Mouse (Mus musculus): Measurements from ENCODE around the gene 1700001C02Rik. TPM values are rescaled to one million over a fixed set of nuclear protein-coding genes. Genes with fewer than 3 reads are reported as not detected.

1700001C02Rik gene
- polyA plus RNA-seq, 1 experiment from 2014 or later, result not detected

GRCm38 (mm10) chr5:30485136-30485535, 19.3 kb downstream of the 1700001C02Rik start:
- no peak for TF ChIP-seq CTCF (IDR thresholded peaks at IDR 0.05; ENCODE audit: low read depth)
- Histone ChIP-seq H3K27ac (ENCODE audit: low read depth, low read length) (no peak overlapping the region), H3K4me3 (ENCODE audit: low read depth, low read length) (no peak overlapping the region), H3K4me1 (replicated peaks; ENCODE audit: control insufficient read depth, insufficient read depth, low read length) (no peaks in the 10 kb centered on the region), H3K36me3 (ENCODE audit: control insufficient read depth, insufficient read depth) (no peaks in the 10 kb centered on the region), H3K4me2 (replicated peaks; ENCODE audit: low read depth) (no peak overlapping the region), H3K9ac (ENCODE audit: low read depth, low read length) (no peak overlapping the region), H3K9me3 (ENCODE audit: control insufficient read depth) (no peaks in the 10 kb centered on the region), H3K27me3 (replicated peaks; ENCODE audit: control insufficient read depth, insufficient read depth, low read length) (no peaks in the 10 kb centered on the region)
- whole genome bisulfite sequencing, result 53% methylated on average over 6 of the region's 6 CpGs
- ATAC-seq, result no peak

GRCm38 (mm10) chr5:30490215-30490614, 24.4 kb downstream of the 1700001C02Rik start:
- Histone ChIP-seq H3K27ac (ENCODE audit: low read depth, low read length) (no peak overlapping the region), H3K4me1 (replicated peaks; ENCODE audit: control insufficient read depth, insufficient read depth, low read length) (no peaks in the 10 kb centered on the region), H3K9ac (ENCODE audit: low read depth, low read length) (no peak overlapping the region), H3K4me2 (replicated peaks; ENCODE audit: low read depth) (no peak overlapping the region), H3K36me3 (ENCODE audit: control insufficient read depth, insufficient read depth) (no peaks in the 10 kb centered on the region), H3K9me3 (ENCODE audit: control insufficient read depth) (no peaks in the 10 kb centered on the region), H3K4me3 (ENCODE audit: low read depth, low read length) (no peak overlapping the region), H3K27me3 (replicated peaks; ENCODE audit: control insufficient read depth, insufficient read depth, low read length) (no peaks in the 10 kb centered on the region)
- no peak for ATAC-seq
- TF ChIP-seq CTCF (IDR thresholded peaks at IDR 0.05; ENCODE audit: low read depth), result no peak

GRCm38 (mm10) chr5:30490845-30491244, 25.0 kb downstream of the 1700001C02Rik start:
- Histone ChIP-seq H3K9ac (ENCODE audit: low read depth, low read length) (no peak overlapping the region), H3K9me3 (ENCODE audit: control insufficient read depth) (no peaks in the 10 kb centered on the region), H3K4me2 (replicated peaks; ENCODE audit: low read depth) (no peak overlapping the region), H3K4me1 (replicated peaks; ENCODE audit: control insufficient read depth, insufficient read depth, low read length) (no peaks in the 10 kb centered on the region), H3K4me3 (ENCODE audit: low read depth, low read length) (no peak overlapping the region), H3K27me3 (replicated peaks; ENCODE audit: control insufficient read depth, insufficient read depth, low read length) (no peaks in the 10 kb centered on the region), H3K36me3 (ENCODE audit: control insufficient read depth, insufficient read depth) (no peaks in the 10 kb centered on the region), H3K27ac (ENCODE audit: low read depth, low read length) (no peak overlapping the region)
- no peak for TF ChIP-seq CTCF (IDR thresholded peaks at IDR 0.05; ENCODE audit: low read depth)
- 70% methylated on average over 5 of the region's 5 CpGs for WGBS
- ATAC-seq, result no peak

GRCm38 (mm10) chr5:30493723-30494122, 27.9 kb downstream of the 1700001C02Rik start:
- no peak overlapping the region for H3K4me2 ChIP-seq (replicated peaks; ENCODE audit: low read depth)
- H3K27ac ChIP-seq (ENCODE audit: low read depth, low read length), result no peak overlapping the region
- H3K36me3 ChIP-seq (ENCODE audit: control insufficient read depth, insufficient read depth), result no peaks in the 10 kb centered on the region
- no peak for TF ChIP-seq CTCF (IDR thresholded peaks at IDR 0.05; ENCODE audit: low read depth)
- 64% methylated on average over 7 of the region's 7 CpGs for WGBS
- no peak overlapping the region for H3K4me3 ChIP-seq (ENCODE audit: low read depth, low read length)
- no peaks in the 10 kb centered on the region for H3K27me3 ChIP-seq (replicated peaks; ENCODE audit: control insufficient read depth, insufficient read depth, low read length)
- ATAC-seq, result no peak
- no peaks in the 10 kb centered on the region for H3K9me3 ChIP-seq (ENCODE audit: control insufficient read depth)
- no peaks in the 10 kb centered on the region for H3K4me1 ChIP-seq (replicated peaks; ENCODE audit: control insufficient read depth, insufficient read depth, low read length)
- no peak overlapping the region for H3K9ac ChIP-seq (ENCODE audit: low read depth, low read length)

- Histone ChIP-seq H3K4me3 (ENCODE audit: low read depth, low read length) (no peak overlapping the region), H3K4me2 (replicated peaks; ENCODE audit: low read depth) (no peak overlapping the region), H3K9ac (ENCODE audit: low read depth, low read length) (no peak overlapping the region), H3K9me3 (ENCODE audit: control insufficient read depth) (no peaks in the 10 kb centered on the region), H3K27me3 (replicated peaks; ENCODE audit: control insufficient read depth, insufficient read depth, low read length) (no peaks in the 10 kb centered on the region), H3K36me3 (ENCODE audit: control insufficient read depth, insufficient read depth) (no peaks in the 10 kb centered on the region), H3K4me1 (replicated peaks; ENCODE audit: control insufficient read depth, insufficient read depth, low read length) (no peaks in the 10 kb centered on the region), H3K27ac (ENCODE audit: low read depth, low read length) (no peak overlapping the region)
- ATAC-seq, result no peak
- 71% methylated on average over 7 of the region's 7 CpGs for WGBS
- TF ChIP-seq CTCF (IDR thresholded peaks at IDR 0.05; ENCODE audit: low read depth), result no peak
Measured at GRCm38 (mm10) chr5:30494606-30495005, 28.8 kb downstream of the 1700001C02Rik start.

- Histone ChIP-seq H3K36me3 (ENCODE audit: control insufficient read depth, insufficient read depth) (no peaks in the 10 kb centered on the region), H3K4me3 (ENCODE audit: low read depth, low read length) (no peak overlapping the region), H3K9ac (ENCODE audit: low read depth, low read length) (no peak overlapping the region), H3K4me1 (replicated peaks; ENCODE audit: control insufficient read depth, insufficient read depth, low read length) (no peaks in the 10 kb centered on the region), H3K4me2 (replicated peaks; ENCODE audit: low read depth) (no peak overlapping the region), H3K27me3 (replicated peaks; ENCODE audit: control insufficient read depth, insufficient read depth, low read length) (no peaks in the 10 kb centered on the region), H3K9me3 (ENCODE audit: control insufficient read depth) (no peaks in the 10 kb centered on the region), H3K27ac (ENCODE audit: low read depth, low read length) (no peak overlapping the region)
- 58% methylated on average over 2 of the region's 2 CpGs for WGBS
- no peak for ATAC-seq
- TF ChIP-seq CTCF (IDR thresholded peaks at IDR 0.05; ENCODE audit: low read depth), result no peak
Measured at GRCm38 (mm10) chr5:30495288-30495687, 29.4 kb downstream of the 1700001C02Rik start.

GRCm38 (mm10) chr5:30496821-30497220, 31.0 kb downstream of the 1700001C02Rik start:
- no peak for TF ChIP-seq CTCF (IDR thresholded peaks at IDR 0.05; ENCODE audit: low read depth)
- Histone ChIP-seq H3K4me2 (replicated peaks; ENCODE audit: low read depth) (no peak overlapping the region), H3K9me3 (ENCODE audit: control insufficient read depth) (no peaks in the 10 kb centered on the region), H3K27me3 (replicated peaks; ENCODE audit: control insufficient read depth, insufficient read depth, low read length) (no peaks in the 10 kb centered on the region), H3K9ac (ENCODE audit: low read depth, low read length) (no peak overlapping the region), H3K4me3 (ENCODE audit: low read depth, low read length) (no peak overlapping the region), H3K27ac (ENCODE audit: low read depth, low read length) (no peak overlapping the region), H3K36me3 (ENCODE audit: control insufficient read depth, insufficient read depth) (no peaks in the 10 kb centered on the region), H3K4me1 (replicated peaks; ENCODE audit: control insufficient read depth, insufficient read depth, low read length) (no peaks in the 10 kb centered on the region)
- 42% methylated on average over 8 of the region's 8 CpGs for WGBS
- no peak for ATAC-seq

Data from intestine, postnatal 0 days (tissue).